Mouse (Mus musculus): ENCODE data around the gene Syvn1.

GRCm38 (mm10) chr19:6014991-6015510 lies 31.3 kb upstream of the Syvn1 start:
- TF ChIP-seq MXI1 (IDR thresholded peaks at IDR 0.05; ENCODE audit: low read depth, low read length), result no peak
- no peak for TF ChIP-seq CTCF (conservative IDR thresholded peaks at IDR 0.05 in 1 of 2, IDR thresholded peaks at IDR 0.05 in 1 of 2; ENCODE audit: low read depth in 2 of 2, low read length in 2 of 2)
- no peak for TF ChIP-seq MEF2A (IDR thresholded peaks at IDR 0.05; ENCODE audit: borderline replicate concordance, low read depth, low read length)
- no peak for TF ChIP-seq MYC (IDR thresholded peaks at IDR 0.05; ENCODE audit: low read depth, low read length)
- no peak for TF ChIP-seq MAX (IDR thresholded peaks at IDR 0.05; ENCODE audit: low read length)
- no peak for TF ChIP-seq EP300 (IDR thresholded peaks at IDR 0.05; ENCODE audit: low read length)
- TF ChIP-seq POLR2A (IDR thresholded peaks at IDR 0.05; ENCODE audit: low read depth, low read length), result peak; percentile 55; the same call in 1 of the 2 replicates
- no peak for TF ChIP-seq TBP (conservative IDR thresholded peaks at IDR 0.05; ENCODE audit: low read depth, low read length)
- TF ChIP-seq NRF1 (IDR thresholded peaks at IDR 0.05; ENCODE audit: low read depth, low read length), result no peak
- no peak for TF ChIP-seq E2F4 (IDR thresholded peaks at IDR 0.05; ENCODE audit: insufficient replicate concordance, low read depth, low read length)
- TF ChIP-seq MAZ (IDR thresholded peaks at IDR 0.05; ENCODE audit: low read depth, low read length), result no peak
- TF ChIP-seq HCFC1 (IDR thresholded peaks at IDR 0.05; ENCODE audit: low read depth, low read length), result peak; percentile 51; the same call in 1 of the 2 replicates
- TF ChIP-seq SIN3A (IDR thresholded peaks at IDR 0.05; ENCODE audit: low read length), result peak; percentile 44; the same call in 1 of the 2 replicates
